Mouse (Mus musculus) kidney, embryonic 16.5 days (tissue): ENCODE results near the gene Vwf. TPM values are rescaled to one million over a fixed set of nuclear protein-coding genes. Genes with fewer than 3 reads are reported as not detected.

Experiments used
- ATAC-seq: fragments of 200-750 bp; cut with Nextera tagmentation; 2 replicates; pipeline ENCODE4 v1.8.0; 2017; ENCODE audit warnings: moderate TSS enrichment; ENCODE audit not compliant: low FRiP score, low TSS enrichment
- H3K27ac ChIP-seq: fragments of 300-500 bp; sonication (generic); 2 replicates; pipeline ENCODE4 v1.5.1; 2014; ENCODE audit warnings: low read length
- H3K27me3 ChIP-seq: fragments of 300-500 bp; sonication (generic); 2 replicates; pipeline ENCODE4 v1.6.1; 2014; ENCODE audit warnings: low read length, control low read depth, mixed read lengths; ENCODE audit not compliant: insufficient read depth
- H3K36me3 ChIP-seq: fragments of 300-500 bp; sonication (generic); 2 replicates; pipeline ENCODE4 v1.6.1; 2014; ENCODE audit warnings: low read length, control low read depth, mixed read lengths; ENCODE audit not compliant: insufficient read depth
- H3K4me1 ChIP-seq: fragments of 300-500 bp; sonication (generic); 2 replicates; pipeline ENCODE4 v1.6.1; 2014; ENCODE audit warnings: low read length, control low read depth, mixed read lengths; ENCODE audit not compliant: insufficient read depth
- H3K4me2 ChIP-seq: fragments of 300-500 bp; sonication (generic); replicated peaks from 2 replicates; pipeline ENCODE4 v1.6.1; 2014; ENCODE audit warnings: low read depth, low read length
- H3K4me3 ChIP-seq: fragments of 300-500 bp; sonication (generic); 2 replicates; pipeline ENCODE4 v1.5.1; 2014; ENCODE audit warnings: mild to moderate bottlenecking, low read length
- H3K9ac ChIP-seq: fragments of 300-500 bp; sonication (generic); replicated peaks from 2 replicates; pipeline ENCODE4 v1.6.1; 2014; ENCODE audit warnings: low read length
- H3K9me3 ChIP-seq: fragments of 300-500 bp; sonication (generic); 2 replicates; pipeline ENCODE4 v1.6.1; 2016; ENCODE audit warnings: low read length, control low read depth
- WGBS: fragments of 180-500 bp; shearing (Covaris S2); extraction: QIAGEN DNeasy Blood & Tissue Kit; methylation state at CpG from one replicate; pipeline ENCODE4 v1.1.7; 2014; 5-methylcytosine and 5-hydroxymethylcytosine counted together
- polyA plus RNA-seq: library from polyadenylated mRNA; unstranded; fragments of >200 nt; fragmentation: Nextera tagmentation; extraction: Ambion mirVana; gene quantifications from 2 replicates; pipeline ENCODE4 v1.2.1, GENCODE M21; 2015

Gene Vwf
- polyA plus RNA-seq, 1 experiment from 2014 or later: 5.4 TPM

DNA sequence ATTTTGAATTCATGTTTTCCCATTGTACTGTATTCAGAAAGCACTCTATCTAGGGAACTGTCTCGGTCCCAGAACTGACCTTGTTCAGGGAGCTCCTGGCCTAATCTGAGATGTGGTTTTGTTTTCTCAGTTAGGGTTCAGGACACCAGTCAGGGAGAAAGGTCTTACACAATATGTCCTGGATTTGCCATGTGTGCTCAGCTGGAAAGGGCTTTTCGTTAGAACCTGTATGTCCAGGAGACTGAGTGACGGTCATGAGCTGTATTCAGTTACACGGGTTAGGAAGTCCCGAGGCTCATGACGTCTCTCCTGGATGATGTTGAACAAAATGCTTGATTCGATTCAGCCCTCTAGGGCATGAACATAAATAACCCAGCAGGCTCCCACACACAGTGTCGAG is 43.9 kb downstream of the Vwf start:
- Histone ChIP-seq H3K36me3 (no peaks in the 10 kb centered on the region), H3K9ac (no peak overlapping the region), H3K27ac (no peak overlapping the region), H3K27me3 (no peaks in the 10 kb centered on the region; the same call in 1 of the 2 replicates), H3K4me1 (peaks cover 21% of the 10 kb centered on the region; the same call in 1 of the 2 replicates), H3K4me2 (no peak overlapping the region), H3K9me3 (no peaks in the 10 kb centered on the region), H3K4me3 (no peak overlapping the region)
- WGBS: 25% methylated on average over 8 of the region's 8 CpGs
- ATAC-seq: no peak

DNA sequence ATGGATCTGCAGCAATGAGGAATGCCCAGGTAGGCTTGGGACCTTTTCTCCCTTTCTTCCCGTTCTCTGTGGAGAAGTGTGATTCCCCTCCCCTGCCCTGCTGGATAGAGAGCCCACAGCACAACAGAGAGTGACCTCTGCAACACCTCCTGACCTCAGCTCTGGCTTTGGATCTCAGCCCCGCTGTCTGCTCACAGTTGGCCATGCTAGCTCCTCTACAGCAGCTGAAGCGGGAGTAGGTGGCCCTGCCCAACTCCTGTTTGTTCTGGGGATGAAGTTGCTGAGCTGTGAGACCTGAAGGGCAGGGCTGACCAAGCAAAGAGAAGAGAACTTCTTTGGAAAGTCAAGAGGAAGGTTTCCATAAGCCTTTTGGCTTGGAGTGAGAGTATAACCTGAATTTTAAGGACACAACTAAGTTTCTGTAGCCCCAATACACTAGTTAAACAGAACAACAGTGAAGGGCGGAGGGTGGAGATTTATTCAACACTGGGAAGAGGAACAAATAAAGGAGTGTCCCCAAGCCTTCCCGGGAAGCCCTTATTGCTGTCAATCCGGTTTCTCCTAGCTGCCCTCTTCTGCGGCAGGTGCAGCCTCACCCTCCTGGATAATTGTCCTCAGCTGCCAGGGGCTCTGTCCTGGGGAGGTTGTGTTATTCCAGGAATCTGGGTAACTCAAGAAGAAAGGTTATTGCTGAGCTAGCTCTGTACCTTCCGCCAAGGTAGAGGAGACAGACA is 45.2 kb downstream of the Vwf start:
- peaks cover 16% of the 10 kb centered on the region for H3K4me1 ChIP-seq
- no peaks in the 10 kb centered on the region for H3K9me3 ChIP-seq
- no peak overlapping the region for H3K4me3 ChIP-seq
- no peaks in the 10 kb centered on the region; the same call in 1 of the 2 replicates for H3K27me3 ChIP-seq
- H3K4me2 ChIP-seq: no peak overlapping the region
- WGBS: 54% methylated on average over 8 of the region's 8 CpGs
- H3K36me3 ChIP-seq: no peaks in the 10 kb centered on the region
- H3K9ac ChIP-seq: no peak overlapping the region
- H3K27ac ChIP-seq: no peak overlapping the region
- no peak for ATAC-seq

- 91% methylated on average over 6 of the region's 6 CpGs for WGBS
- H3K27ac ChIP-seq: no peak overlapping the region
- H3K27me3 ChIP-seq: no peaks in the 10 kb centered on the region; the same call in 1 of the 2 replicates
- H3K4me1 ChIP-seq: peaks cover 22% of the 10 kb centered on the region
- no peak overlapping the region for H3K9ac ChIP-seq
- no peak overlapping the region for H3K4me3 ChIP-seq
- no peak for ATAC-seq
- H3K4me2 ChIP-seq: no peak overlapping the region
- H3K9me3 ChIP-seq: no peaks in the 10 kb centered on the region
- no peaks in the 10 kb centered on the region for H3K36me3 ChIP-seq
Measured at GRCm38 (mm10) chr6:125592536-125592935, 46.0 kb downstream of the Vwf start.

GRCm38 (mm10) chr6:125594311-125594710 is 47.7 kb downstream of the Vwf start:
- Histone ChIP-seq H3K27me3 (no peaks in the 10 kb centered on the region; the same call in 1 of the 2 replicates), H3K27ac (no peak overlapping the region), H3K9ac (no peak overlapping the region), H3K4me2 (no peak overlapping the region), H3K9me3 (no peaks in the 10 kb centered on the region), H3K36me3 (no peaks in the 10 kb centered on the region), H3K4me1 (peaks cover 22% of the 10 kb centered on the region), H3K4me3 (no peak overlapping the region)
- ATAC-seq: no peak
- WGBS: 72% methylated on average over 4 of the region's 4 CpGs

- no peak for ATAC-seq
- Histone ChIP-seq H3K9ac (no peak overlapping the region), H3K4me3 (no peak overlapping the region), H3K27ac (no peak overlapping the region), H3K4me2 (no peak overlapping the region), H3K36me3 (no peaks in the 10 kb centered on the region), H3K9me3 (no peaks in the 10 kb centered on the region), H3K4me1 (peaks cover 22% of the 10 kb centered on the region), H3K27me3 (no peaks in the 10 kb centered on the region; the same call in 1 of the 2 replicates)
- 16% methylated on average over 4 of the region's 4 CpGs for WGBS
Measured at GRCm38 (mm10) chr6:125594825-125595224, 48.3 kb downstream of the Vwf start.

DNA sequence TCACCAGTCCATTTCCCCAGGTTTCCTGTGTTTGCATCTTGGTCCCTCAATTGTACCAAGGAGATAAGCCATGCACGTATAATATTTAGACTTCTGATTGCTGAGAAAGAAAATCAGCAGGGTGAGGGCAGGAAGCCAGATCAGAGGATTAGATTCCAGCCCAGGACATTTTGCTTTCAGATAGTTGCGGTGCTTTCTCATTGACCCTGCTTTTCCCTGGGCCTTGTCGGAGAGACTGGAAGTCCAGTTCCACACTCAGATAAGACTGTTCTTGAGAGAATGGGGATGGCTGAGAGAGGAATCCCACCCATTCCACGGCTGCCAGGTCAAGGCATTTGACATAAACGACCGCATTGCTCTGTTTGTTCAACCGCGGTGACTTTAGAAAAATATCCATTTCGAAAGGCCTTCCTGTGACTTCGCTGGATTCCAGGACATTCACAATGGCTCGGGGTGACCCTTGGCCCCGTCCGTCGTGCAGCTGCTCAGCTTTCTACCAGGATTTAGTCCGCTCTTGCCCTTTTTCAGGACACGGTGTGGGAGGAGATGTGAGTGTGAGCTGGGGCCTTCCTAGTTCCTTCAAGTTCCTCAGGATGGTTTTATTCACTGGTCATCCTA is 50.2 kb downstream of the Vwf start:
- no peak overlapping the region for H3K4me2 ChIP-seq
- ATAC-seq: no peak
- WGBS: 18% methylated on average over 16 of the region's 16 CpGs
- H3K36me3 ChIP-seq: no peaks in the 10 kb centered on the region
- H3K9ac ChIP-seq: no peak overlapping the region
- H3K4me1 ChIP-seq: peaks cover 13% of the 10 kb centered on the region
- H3K4me3 ChIP-seq: no peak overlapping the region
- H3K9me3 ChIP-seq: no peaks in the 10 kb centered on the region
- H3K27ac ChIP-seq: no peak overlapping the region
- 0 out of 2 replicates have a peak, but pooled peaks cover 3% of the 10 kb centered on the region for H3K27me3 ChIP-seq

DNA sequence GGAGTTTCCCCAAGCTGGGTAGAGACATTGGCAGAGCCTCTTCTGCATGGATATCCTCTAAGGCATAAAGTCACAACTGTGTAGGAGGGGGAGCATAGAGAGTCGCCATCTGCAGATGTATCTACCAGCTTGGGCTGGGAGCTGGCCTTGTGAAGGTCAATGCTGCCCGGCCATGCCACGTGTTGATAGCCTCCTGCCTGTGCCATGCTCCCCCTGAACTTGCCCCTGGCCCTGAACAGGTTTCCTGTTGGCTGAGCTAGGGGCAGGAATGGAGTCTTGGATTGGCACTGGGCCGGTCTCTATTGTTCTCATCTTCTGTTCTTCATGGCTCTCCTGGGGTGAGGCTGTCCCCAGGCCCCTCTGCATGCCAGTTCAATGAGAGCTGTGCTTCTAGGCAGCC is 51.1 kb downstream of the Vwf start:
- Histone ChIP-seq H3K4me1 (peaks cover 9% of the 10 kb centered on the region; the same call in 1 of the 2 replicates), H3K27me3 (0 out of 2 replicates have a peak, but pooled peaks cover 4% of the 10 kb centered on the region), H3K4me3 (no peak overlapping the region), H3K9ac (no peak overlapping the region), H3K9me3 (no peaks in the 10 kb centered on the region), H3K36me3 (no peaks in the 10 kb centered on the region), H3K4me2 (no peak overlapping the region), H3K27ac (no peak overlapping the region)
- no peak for ATAC-seq
- 87% methylated on average over 4 of the region's 4 CpGs for WGBS

- peaks cover 18% of the 10 kb centered on the region; the same call in 1 of the 2 replicates for H3K4me1 ChIP-seq
- no peaks in the 10 kb centered on the region for H3K36me3 ChIP-seq
- H3K9me3 ChIP-seq: no peaks in the 10 kb centered on the region
- no peak overlapping the region for H3K27ac ChIP-seq
- 37% methylated on average over 9 of the region's 9 CpGs for WGBS
- ATAC-seq: no peak
- no peak overlapping the region for H3K4me3 ChIP-seq
- H3K9ac ChIP-seq: no peak overlapping the region
- H3K4me2 ChIP-seq: no peak overlapping the region
- H3K27me3 ChIP-seq: 0 out of 2 replicates have a peak, but pooled peaks cover 4% of the 10 kb centered on the region
Measured at GRCm38 (mm10) chr6:125600036-125600558, 53.5 kb downstream of the Vwf start.

DNA sequence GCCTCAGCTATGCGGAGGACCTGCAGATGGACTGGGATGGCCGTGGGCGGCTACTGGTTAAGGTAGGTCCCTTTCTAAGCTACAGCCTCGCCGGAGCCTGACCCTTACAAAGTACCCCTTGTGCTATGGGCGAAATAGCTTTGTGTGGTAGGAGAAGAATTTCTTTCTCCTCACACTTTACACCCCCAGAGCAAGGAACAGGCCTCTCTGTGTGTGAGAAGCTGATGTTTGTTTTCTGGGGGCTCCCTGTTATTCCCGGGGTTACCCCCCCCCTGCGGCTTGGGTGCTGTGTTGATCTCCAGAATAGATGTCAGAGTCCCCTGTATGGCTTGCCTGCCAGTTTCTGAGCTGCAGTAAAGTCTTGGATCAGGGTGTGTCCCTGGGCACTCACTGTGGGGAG is 54.1 kb downstream of the Vwf start:
- no peak for ATAC-seq
- no peak overlapping the region for H3K9ac ChIP-seq
- WGBS: 78% methylated on average over 8 of the region's 8 CpGs

GRCm38 (mm10) chr6:125601190-125601589 is 54.6 kb downstream of the Vwf start:
- WGBS: 59% methylated on average over 4 of the region's 4 CpGs
- no peaks in the 10 kb centered on the region for H3K9me3 ChIP-seq

More for the DNA sequence above, 54.1 kb downstream of the Vwf start:
- H3K27ac ChIP-seq: no peak overlapping the region
- H3K9me3 ChIP-seq: no peaks in the 10 kb centered on the region
- H3K4me1 ChIP-seq: peaks cover 18% of the 10 kb centered on the region; the same call in 1 of the 2 replicates
- no peak overlapping the region for H3K4me3 ChIP-seq
- H3K4me2 ChIP-seq: no peak overlapping the region
- H3K27me3 ChIP-seq: 0 out of 2 replicates have a peak, but pooled peaks cover 4% of the 10 kb centered on the region
- H3K36me3 ChIP-seq: no peaks in the 10 kb centered on the region

More at GRCm38 (mm10) chr6:125601190-125601589, 54.6 kb downstream of the Vwf start:
- no peaks in the 10 kb centered on the region for H3K36me3 ChIP-seq
- H3K4me3 ChIP-seq: no peak overlapping the region
- H3K4me2 ChIP-seq: no peak overlapping the region
- H3K27me3 ChIP-seq: 0 out of 2 replicates have a peak, but pooled peaks cover 4% of the 10 kb centered on the region
- H3K9ac ChIP-seq: no peak overlapping the region
- no peak overlapping the region for H3K27ac ChIP-seq
- no peak for ATAC-seq
- H3K4me1 ChIP-seq: peaks cover 18% of the 10 kb centered on the region; the same call in 1 of the 2 replicates
